Mouse (Mus musculus): ENCODE measurements around the gene Actl6b. TPM values are rescaled to one million over a fixed set of nuclear protein-coding genes. Genes with fewer than 3 reads are reported as not detected.
A peak's percentile ranks its signal among the peaks of the same experiment; 100 is the strongest.

Gene Actl6b
- polyA plus RNA-seq, 1 experiment from 2014 or later, result not detected

DNA sequence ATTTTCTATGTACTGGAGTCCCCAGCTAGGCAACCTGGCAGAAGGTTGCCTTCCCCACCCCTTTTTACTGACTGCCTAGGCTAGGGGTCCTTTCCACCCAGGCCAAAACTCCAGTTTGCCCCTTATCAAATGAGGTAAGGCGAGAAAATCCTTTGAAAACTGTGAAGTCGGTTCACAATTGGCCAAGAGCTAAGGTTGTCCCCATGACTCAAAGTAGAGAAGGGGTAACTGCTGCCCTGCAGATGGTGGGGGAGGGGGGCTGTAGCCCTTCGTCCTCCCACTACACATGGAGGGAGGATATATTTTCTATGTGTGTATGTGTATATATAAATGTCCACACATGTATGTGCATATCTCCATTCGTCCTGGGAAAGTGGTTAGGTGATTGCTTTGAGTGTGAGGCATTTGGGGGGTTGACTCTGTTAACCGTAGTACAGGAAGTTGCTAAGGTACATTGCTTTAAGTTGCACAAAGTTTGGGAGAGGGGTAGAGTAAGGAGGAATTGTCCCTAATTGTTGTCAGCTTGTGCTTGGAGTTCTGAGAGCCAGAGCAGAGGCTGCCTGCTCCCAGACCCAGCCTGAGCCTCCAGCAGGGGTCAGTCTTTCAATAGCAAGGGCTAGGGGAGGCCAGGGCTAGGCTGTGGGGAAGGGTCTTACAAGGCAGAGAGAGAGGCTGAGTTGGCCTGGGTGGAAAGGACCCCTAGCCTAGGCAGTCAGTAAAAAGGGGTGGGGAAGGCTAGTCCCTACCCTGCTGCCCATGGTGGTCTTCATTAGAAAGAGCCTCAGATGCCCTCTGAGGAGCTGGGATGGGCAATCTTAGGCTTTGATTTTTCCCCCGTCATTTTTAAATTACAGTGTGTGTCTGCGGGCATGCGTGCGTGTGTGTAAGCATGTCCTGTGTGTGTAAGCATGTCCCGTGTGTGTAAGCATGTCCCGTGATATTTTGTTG is 40.2 kb upstream of the Actl6b start:
- H3K4me2 ChIP-seq (ENCODE audit: low read length), result no peak overlapping the region

DNA sequence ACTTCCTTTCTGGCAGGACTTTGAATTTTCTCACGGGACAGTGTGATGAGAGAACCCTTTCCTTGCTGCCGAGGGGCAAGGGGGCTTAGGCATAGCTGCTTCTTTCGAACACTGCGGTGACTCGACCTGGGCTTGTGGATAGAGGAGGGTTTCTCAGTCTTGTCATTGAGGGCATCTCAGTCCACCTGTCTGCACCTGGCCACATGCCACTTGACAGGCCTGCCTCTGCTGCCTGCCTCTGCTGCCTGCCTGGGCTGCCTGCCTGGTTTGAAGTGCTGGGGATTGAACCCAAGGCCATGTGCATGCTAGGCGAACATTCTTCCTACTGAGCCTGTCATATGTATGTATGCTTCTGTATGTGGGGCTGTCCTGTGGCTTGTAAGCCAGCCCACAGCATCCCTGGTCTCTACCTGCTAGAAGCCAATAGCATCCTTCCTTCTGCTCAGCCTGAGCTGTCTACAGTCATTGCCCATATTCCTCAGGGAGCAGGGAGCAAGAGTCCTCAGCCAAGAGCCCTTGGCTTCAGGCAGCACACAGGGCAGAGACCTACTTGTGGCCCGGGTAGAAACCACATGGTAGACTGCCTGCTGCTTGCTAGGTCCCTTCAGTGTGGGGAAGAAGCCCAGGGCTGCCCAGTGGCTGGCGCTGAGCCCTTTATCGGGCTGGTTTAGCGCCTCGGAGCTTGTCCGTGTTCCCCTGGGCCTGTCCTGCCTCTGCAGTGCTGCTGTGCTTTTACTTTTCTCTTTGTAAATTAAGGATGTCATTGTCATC is 39.2 kb upstream of the Actl6b start:
- 85% methylated on average over 12 of the region's 12 CpGs for WGBS
- ATAC-seq (replicated peaks; ENCODE audit: low FRiP score, low read depth) (no peak), DNase-seq (ENCODE audit: low spot score) (no peak)
- no peak for TF ChIP-seq CTCF (IDR thresholded peaks at IDR 0.05; ENCODE audit: low read depth)
- Histone ChIP-seq H3K27ac (no peak overlapping the region), H3K36me3 (ENCODE audit: insufficient read depth, low read length) (peaks cover 7% of the 10 kb centered on the region; the same call in 1 of the 2 replicates), H3K27me3 (ENCODE audit: insufficient read depth, low read length) (no peaks in the 10 kb centered on the region), H3K4me3 (replicated peaks; ENCODE audit: low read depth, low read length) (no peak overlapping the region), H3K9ac (ENCODE audit: low read depth, low read length) (no peak overlapping the region; the same call in 1 of the 2 replicates), H3K4me2 (ENCODE audit: low read length) (no peak overlapping the region), H3K9me3 (replicated peaks; ENCODE audit: low read length) (no peaks in the 10 kb centered on the region), H3K4me1 (replicated peaks; ENCODE audit: insufficient read depth, low read length) (peaks cover 7% of the 10 kb centered on the region; the same call in 1 of the 2 replicates)

More for the DNA sequence above, 40.2 kb upstream of the Actl6b start:
- Histone ChIP-seq H3K27me3 (ENCODE audit: insufficient read depth, low read length) (no peaks in the 10 kb centered on the region), H3K4me3 (replicated peaks; ENCODE audit: low read depth, low read length) (no peak overlapping the region), H3K36me3 (ENCODE audit: insufficient read depth, low read length) (no peaks in the 10 kb centered on the region), H3K9ac (ENCODE audit: low read depth, low read length) (no peak overlapping the region), H3K27ac (no peak overlapping the region), H3K4me1 (replicated peaks; ENCODE audit: insufficient read depth, low read length) (peaks cover 7% of the 10 kb centered on the region; the same call in 1 of the 2 replicates), H3K9me3 (replicated peaks; ENCODE audit: low read length) (no peaks in the 10 kb centered on the region)
- 77% methylated on average over 11 of the region's 11 CpGs for WGBS
- TF ChIP-seq CTCF (IDR thresholded peaks at IDR 0.05; ENCODE audit: low read depth), result peak; percentile 68; the same call in 1 of the 2 replicates
- no peak for ATAC-seq (replicated peaks; ENCODE audit: low FRiP score, low read depth)
- DNase-seq (ENCODE audit: low spot score), result peak; percentile 46

DNA sequence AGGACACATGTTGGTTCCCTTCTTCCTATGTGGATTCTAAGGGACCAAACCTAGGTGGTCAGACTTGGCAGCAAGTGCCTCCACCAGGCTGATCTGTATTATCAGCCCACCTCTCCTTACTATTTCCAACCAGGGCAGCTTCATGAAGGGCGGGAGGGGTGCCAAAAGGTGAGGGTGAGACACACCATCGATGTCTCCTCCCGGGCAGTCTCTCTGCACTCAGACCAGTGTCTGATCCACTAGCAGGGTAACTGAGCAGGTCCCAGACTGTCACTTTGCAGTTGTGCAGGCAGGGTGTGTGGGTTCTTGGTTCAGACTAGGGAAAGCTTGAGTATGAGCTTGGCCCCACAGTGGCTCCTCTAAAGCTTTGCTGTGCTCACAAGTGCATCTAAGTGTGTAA is 38.5 kb upstream of the Actl6b start:
- DNase-seq (ENCODE audit: low spot score), result no peak
- no peak overlapping the region for H3K4me3 ChIP-seq (replicated peaks; ENCODE audit: low read depth, low read length)
- WGBS, result 95% methylated on average over 3 of the region's 3 CpGs
- no peak for ATAC-seq (replicated peaks; ENCODE audit: low FRiP score, low read depth)
- peaks cover 7% of the 10 kb centered on the region; the same call in 1 of the 2 replicates for H3K4me1 ChIP-seq (replicated peaks; ENCODE audit: insufficient read depth, low read length)
- H3K27me3 ChIP-seq (ENCODE audit: insufficient read depth, low read length), result no peaks in the 10 kb centered on the region
- no peaks in the 10 kb centered on the region for H3K9me3 ChIP-seq (replicated peaks; ENCODE audit: low read length)
- peaks cover 14% of the 10 kb centered on the region for H3K36me3 ChIP-seq (ENCODE audit: insufficient read depth, low read length)
- H3K9ac ChIP-seq (ENCODE audit: low read depth, low read length), result no peak overlapping the region
- H3K27ac ChIP-seq, result no peak overlapping the region
- no peak overlapping the region for H3K4me2 ChIP-seq (ENCODE audit: low read length)
- no peak for TF ChIP-seq CTCF (IDR thresholded peaks at IDR 0.05; ENCODE audit: low read depth)

DNA sequence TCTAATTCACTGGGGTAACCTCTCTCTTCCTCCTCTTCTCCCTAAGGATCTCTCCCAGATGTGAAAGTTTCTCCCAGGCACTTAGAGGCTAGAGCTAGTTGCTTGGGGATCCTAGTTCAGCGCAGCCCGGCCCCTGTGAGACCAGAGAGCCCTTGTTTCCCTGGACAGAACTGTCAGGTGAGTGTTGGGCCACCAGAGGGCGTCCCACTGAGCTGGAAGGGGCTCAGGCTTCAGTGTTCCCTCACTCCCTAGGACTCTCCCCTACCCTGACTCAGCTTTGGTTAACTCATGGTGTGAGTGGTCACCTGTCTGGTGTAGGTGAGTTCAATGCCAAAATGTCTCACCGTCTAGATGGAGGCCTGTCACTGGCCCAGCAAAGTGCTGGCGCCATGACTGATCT is 34.9 kb upstream of the Actl6b start, which contains the start of gene Gigyf1:
TSS of gene Gigyf1 (plus strand) at position 113 of the 400 bp plus-strand sequence.
- H3K9ac ChIP-seq (ENCODE audit: low read depth, low read length), result no peak within 1 kb of the TSS
- TF ChIP-seq CTCF (IDR thresholded peaks at IDR 0.05; ENCODE audit: low read depth), result peak; percentile 67
- H3K9me3 ChIP-seq (replicated peaks; ENCODE audit: low read length), result no peaks in the 10 kb centered on the region
- H3K27me3 ChIP-seq (ENCODE audit: insufficient read depth, low read length), result no peaks in the 10 kb centered on the region
- H3K4me3 ChIP-seq (replicated peaks; ENCODE audit: low read depth, low read length), result no peak within 1 kb of the TSS
- H3K27ac ChIP-seq, result no peak within 1 kb of the TSS
- H3K4me1 ChIP-seq (replicated peaks; ENCODE audit: insufficient read depth, low read length), result no peaks in the 10 kb centered on the region
- 75% methylated on average over 5 of the region's 5 CpGs for WGBS
- ATAC-seq (replicated peaks; ENCODE audit: low FRiP score, low read depth), result no peak; the same call in 1 of the 2 replicates
- peaks cover 47% of the 10 kb centered on the region for H3K36me3 ChIP-seq (ENCODE audit: insufficient read depth, low read length)
- peak; percentile 43 for DNase-seq (ENCODE audit: low spot score)
- H3K4me2 ChIP-seq (ENCODE audit: low read length), result no peak within 1 kb of the TSS

DNA sequence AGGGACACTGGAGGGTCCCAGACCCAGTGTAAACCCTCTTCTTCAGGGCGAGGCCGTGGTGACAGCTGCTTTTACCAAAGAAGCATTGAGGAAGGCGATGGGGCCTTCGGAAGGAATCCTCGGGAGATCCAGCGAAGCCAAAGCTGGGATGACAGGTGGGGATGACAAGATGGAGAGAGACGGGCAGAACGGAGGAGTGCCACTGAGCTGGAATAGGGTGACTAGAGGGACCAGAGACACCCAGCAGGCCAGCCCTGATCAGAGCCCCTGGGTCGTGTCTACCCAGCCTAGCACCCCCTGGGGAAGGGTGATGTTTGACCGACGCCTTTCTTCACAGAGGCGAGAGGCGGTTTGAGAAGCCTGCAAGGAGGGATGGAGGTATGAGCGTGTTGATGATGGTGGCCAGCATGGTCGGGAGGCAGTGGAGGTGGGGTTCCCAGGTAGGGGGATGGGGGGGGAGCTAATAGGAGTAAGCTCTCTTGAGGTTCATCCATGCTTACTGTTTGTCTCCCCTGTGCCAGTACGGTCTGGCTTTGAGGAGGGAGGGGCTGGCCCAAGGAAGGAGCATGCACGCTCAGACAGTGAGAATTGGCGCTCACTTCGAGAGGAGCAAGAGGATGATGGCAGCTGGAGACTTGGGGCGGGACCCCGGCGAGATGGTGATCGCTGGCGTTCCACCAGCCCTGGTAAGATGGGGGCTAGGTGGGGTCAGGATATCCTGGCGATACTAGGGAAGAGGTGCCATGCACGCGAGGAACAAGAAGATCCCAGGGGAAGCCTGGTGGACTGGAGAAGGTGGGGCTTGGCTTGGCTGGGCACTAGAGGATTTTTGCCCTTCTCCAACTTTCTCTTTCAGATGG is 33.4 kb upstream of the Actl6b start:
- Histone ChIP-seq H3K27ac (no peak overlapping the region), H3K4me1 (replicated peaks; ENCODE audit: insufficient read depth, low read length) (no peaks in the 10 kb centered on the region), H3K9me3 (replicated peaks; ENCODE audit: low read length) (no peaks in the 10 kb centered on the region), H3K4me2 (ENCODE audit: low read length) (no peak overlapping the region), H3K9ac (ENCODE audit: low read depth, low read length) (no peak overlapping the region), H3K27me3 (ENCODE audit: insufficient read depth, low read length) (no peaks in the 10 kb centered on the region), H3K36me3 (ENCODE audit: insufficient read depth, low read length) (peaks cover 57% of the 10 kb centered on the region), H3K4me3 (replicated peaks; ENCODE audit: low read depth, low read length) (no peak overlapping the region)
- 88% methylated on average over 27 of the region's 27 CpGs for WGBS
- no peak for ATAC-seq (replicated peaks; ENCODE audit: low FRiP score, low read depth)
- no peak for DNase-seq (ENCODE audit: low spot score)
- TF ChIP-seq CTCF (IDR thresholded peaks at IDR 0.05; ENCODE audit: low read depth), result no peak
